Mouse (Mus musculus) kidney, adult 2 months (tissue): Measurements from ENCODE around the gene Nudcd3. TPM values are rescaled to one million over a fixed set of nuclear protein-coding genes. Genes with fewer than 3 reads are reported as not detected.

ENCODE experiments used
- DNase-seq: peaks from one replicate; pipeline ENCODE4 v3.0.0; 2021
- H3K27ac ChIP-seq: fragments of 200-500 bp; 2 replicates; pipeline ENCODE4 v1.5.1; 2012; ENCODE audit warnings: low read depth, low read length, control low read depth, inconsistent platforms; ENCODE audit not compliant: insufficient read depth
- H3K27me3 ChIP-seq: fragments of 200-500 bp; replicated peaks from 2 replicates; pipeline ENCODE4 v1.6.1; 2012; ENCODE audit warnings: mild to moderate bottlenecking, moderate library complexity, low read length, inconsistent platforms; ENCODE audit not compliant: control insufficient read depth, insufficient read depth
- H3K36me3 ChIP-seq: fragments of 200-500 bp; 2 replicates; pipeline ENCODE4 v1.6.1; 2012; ENCODE audit warnings: mild to moderate bottlenecking, moderate library complexity, low read length, inconsistent platforms; ENCODE audit not compliant: control insufficient read depth, insufficient read depth
- H3K4me1 ChIP-seq: fragments of 200-500 bp; 2 replicates; pipeline ENCODE4 v1.6.1; 2011; ENCODE audit warnings: low read length; ENCODE audit not compliant: control insufficient read depth, insufficient read depth
- H3K4me3 ChIP-seq: fragments of 200-500 bp; 2 replicates; pipeline ENCODE4 v1.5.1; 2011; ENCODE audit warnings: mild to moderate bottlenecking, low read depth, low read length, control low read depth; ENCODE audit not compliant: insufficient read depth
- CTCF ChIP-seq: fragments of 200-500 bp; conservative IDR thresholded peaks from 2 replicates; pipeline ENCODE4 v1.5.1; 2011; ENCODE audit warnings: low read depth, mild to moderate bottlenecking, control low read depth, low read length, moderate library complexity, mixed read lengths; ENCODE audit not compliant: insufficient read depth, insufficient read length
- POLR2A ChIP-seq: fragments of 200-500 bp; IDR thresholded peaks from one replicate; pipeline ENCODE4 v1.6.1; 2011; ENCODE audit warnings: low read depth, low read length, control low read depth
- WGBS: fragments of 180-500 bp; shearing (Covaris S2); methylation state at CpG from one replicate; pipeline ENCODE4 v1.1.7; 2018; 5-methylcytosine and 5-hydroxymethylcytosine counted together
- polyA plus RNA-seq: library from polyadenylated mRNA; depleted of rRNA; stranded (reverse); fragments of >200 nt; gene quantifications from 2 replicates; pipeline ENCODE4 v1.2.3, GENCODE M21; 2012; rRNA removed

The Nudcd3 gene
- polyA plus RNA-seq, 1 experiment: 40.8 TPM

DNA sequence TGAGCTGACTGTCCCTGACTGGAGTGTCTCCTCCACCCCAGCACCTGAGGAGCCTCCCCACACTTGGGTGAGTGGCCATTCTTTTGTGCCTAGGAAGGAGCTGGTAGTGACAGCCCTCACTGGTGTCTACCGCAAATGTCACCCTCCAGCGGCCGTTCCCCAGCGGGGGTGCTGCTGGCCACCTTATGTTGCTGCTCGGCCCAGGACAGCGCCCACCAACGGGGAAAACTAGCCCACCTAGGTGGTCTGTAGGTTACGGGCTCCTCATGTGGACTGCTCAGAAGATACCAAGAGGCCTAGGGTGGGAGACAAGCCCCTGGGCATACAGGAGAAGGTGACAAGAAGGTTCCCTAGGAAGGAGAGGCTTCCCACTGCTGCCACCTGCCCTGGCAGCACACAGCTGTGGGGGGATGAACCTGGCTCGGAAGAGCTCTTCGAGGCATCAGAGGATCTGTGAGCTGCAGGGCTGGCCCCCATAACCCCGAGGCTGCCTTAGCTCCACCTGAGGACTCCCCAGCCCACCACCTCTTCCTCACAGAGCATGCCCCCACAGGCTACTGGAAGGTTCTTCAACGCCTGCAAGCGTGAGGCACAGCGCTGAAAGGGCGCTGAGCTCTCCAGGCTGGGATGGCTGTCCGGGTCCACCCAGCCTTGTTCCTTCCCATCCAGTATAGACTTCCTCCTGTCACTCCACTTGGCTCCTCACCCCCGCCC lies 136.6 kb downstream of the Nudcd3 start:
- 50% methylated on average over 17 of the region's 17 CpGs for WGBS
- Histone ChIP-seq H3K36me3 (no peaks in the 10 kb centered on the region), H3K4me3 (no peak overlapping the region), H3K4me1 (no peaks in the 10 kb centered on the region), H3K27me3 (peaks cover 2% of the 10 kb centered on the region; the same call in 1 of the 2 replicates), H3K27ac (no peak overlapping the region)
- DNase-seq: no peak
- TF ChIP-seq CTCF (no peak), POLR2A (no peak)

DNA sequence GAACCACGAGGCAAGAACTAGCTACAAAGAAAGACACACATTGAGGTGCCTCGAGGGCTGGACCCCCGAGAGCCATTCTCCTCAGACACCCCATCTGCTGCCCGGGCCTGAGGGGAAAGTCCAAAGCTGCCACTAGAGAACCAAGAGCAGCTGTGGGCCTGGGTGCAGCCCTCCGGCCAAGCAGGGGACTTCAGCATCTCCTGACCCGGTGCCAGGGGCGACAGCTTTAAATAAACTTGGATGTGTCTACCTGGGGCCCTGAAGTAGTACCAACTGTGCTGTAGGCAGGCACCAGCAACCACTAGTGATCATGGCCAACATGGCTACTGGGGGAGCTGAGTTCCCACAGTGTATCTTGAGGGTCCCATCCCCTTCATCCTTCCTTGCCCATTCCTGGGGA lies 137.2 kb downstream of the Nudcd3 start:
- TF ChIP-seq POLR2A (no peak), CTCF (no peak)
- Histone ChIP-seq H3K4me1 (no peaks in the 10 kb centered on the region), H3K27ac (no peak overlapping the region), H3K27me3 (peaks cover 2% of the 10 kb centered on the region; the same call in 1 of the 2 replicates), H3K36me3 (no peaks in the 10 kb centered on the region), H3K4me3 (no peak overlapping the region)
- no peak for DNase-seq
- WGBS: 85% methylated on average over 7 of the region's 7 CpGs

DNA sequence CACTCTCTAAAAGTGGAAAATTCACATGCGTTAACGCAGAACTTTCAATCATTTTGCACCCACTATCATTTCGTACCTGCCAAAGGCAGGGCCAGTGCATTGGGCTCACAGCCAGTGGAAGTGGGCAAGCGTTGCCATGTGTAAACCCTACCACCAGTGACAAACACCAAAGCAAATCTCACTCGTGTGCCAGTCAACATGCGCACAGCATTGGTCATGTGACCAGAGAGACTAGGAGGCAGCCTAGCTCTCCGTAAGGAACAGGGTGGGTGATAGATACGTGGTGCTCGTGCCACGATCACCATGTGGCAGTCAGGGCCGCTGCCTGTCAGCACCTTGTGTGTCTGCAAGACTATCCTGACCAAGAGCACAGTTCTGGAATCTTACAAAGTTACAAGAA lies 137.9 kb downstream of the Nudcd3 start:
- H3K36me3 ChIP-seq: no peaks in the 10 kb centered on the region
- 89% methylated on average over 11 of the region's 11 CpGs for whole genome bisulfite sequencing
- no peaks in the 10 kb centered on the region for H3K4me1 ChIP-seq
- no peak overlapping the region for H3K27ac ChIP-seq
- TF ChIP-seq CTCF (no peak), POLR2A (no peak)
- no peak overlapping the region for H3K4me3 ChIP-seq
- peaks cover 2% of the 10 kb centered on the region; the same call in 1 of the 2 replicates for H3K27me3 ChIP-seq
- no peak for DNase-seq

DNA sequence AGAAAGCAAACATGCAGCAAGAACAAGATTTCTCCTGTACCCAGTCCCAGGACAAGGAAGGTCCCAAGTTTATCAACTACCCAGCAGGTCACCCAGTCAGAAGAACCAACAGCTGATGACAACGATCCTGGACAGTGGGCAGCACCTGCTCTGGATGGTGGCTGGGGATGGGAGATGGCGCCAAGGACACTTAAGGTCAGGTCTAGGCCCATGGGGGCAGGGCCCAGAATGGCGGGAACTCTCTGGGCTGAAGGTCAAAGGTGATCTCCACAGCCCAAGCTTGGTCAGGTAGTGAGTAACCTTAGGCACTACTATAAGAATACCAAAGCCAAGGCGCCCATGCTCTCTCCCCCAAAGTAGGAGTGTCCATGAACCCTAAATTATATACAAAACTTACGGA lies 138.3 kb downstream of the Nudcd3 start:
- TF ChIP-seq CTCF: no peak
- no peak for DNase-seq
- H3K27ac ChIP-seq: no peak overlapping the region
- H3K27me3 ChIP-seq: peaks cover 2% of the 10 kb centered on the region; the same call in 1 of the 2 replicates
- no peaks in the 10 kb centered on the region for H3K4me1 ChIP-seq
- WGBS: 84% methylated on average over 5 of the region's 5 CpGs
- H3K36me3 ChIP-seq: no peaks in the 10 kb centered on the region
- H3K4me3 ChIP-seq: no peak overlapping the region

DNA sequence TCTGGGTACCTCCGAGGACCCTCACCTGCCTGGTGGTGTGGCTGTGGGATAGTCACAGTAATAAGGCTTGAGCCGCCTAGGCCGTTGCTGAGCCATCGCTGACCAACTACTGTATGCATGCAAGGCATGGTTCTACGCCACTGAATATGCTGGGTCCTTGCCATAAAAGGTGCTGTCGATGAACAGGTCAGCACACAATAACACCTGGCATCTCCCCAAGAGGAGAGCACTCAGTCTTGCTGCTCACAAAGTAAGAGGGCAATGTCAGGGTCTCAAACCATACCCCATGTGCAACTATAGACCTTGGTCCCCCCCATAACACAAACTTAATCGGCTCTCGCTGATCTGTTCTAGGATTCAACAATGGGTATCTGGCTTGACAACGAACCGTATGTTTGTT lies 141.1 kb downstream of the Nudcd3 start:
- no peaks in the 10 kb centered on the region for H3K4me1 ChIP-seq
- H3K4me3 ChIP-seq: no peak overlapping the region
- 92% methylated on average over 10 of the region's 10 CpGs for WGBS
- no peaks in the 10 kb centered on the region for H3K36me3 ChIP-seq
- no peak for DNase-seq
- TF ChIP-seq CTCF (no peak), POLR2A (no peak)
- H3K27ac ChIP-seq: no peak overlapping the region
- no peaks in the 10 kb centered on the region for H3K27me3 ChIP-seq

Other genes starting within 250 kb of the Nudcd3 start
- gene Ykt6, start 244.7 kb downstream of the Nudcd3 start, polyA plus RNA-seq: 54.1 and 60.4 TPM in 2 replicates
- gene Camk2b, start 134.1 kb downstream of the Nudcd3 start, polyA plus RNA-seq: 5.1 and 6.2 TPM in 2 replicates
- 0.18 and 0.20 TPM in 2 replicates for gene A730071L15Rik, start 386 bp downstream of the Nudcd3 start, polyA plus RNA-seq
- 0.06 and 0.11 TPM in 2 replicates for gene Npc1l1, start 29.7 kb upstream of the Nudcd3 start, polyA plus RNA-seq
- 29.1 and 29.3 TPM in 2 replicates for gene Ddx56, start 67.4 kb upstream of the Nudcd3 start, polyA plus RNA-seq
- 220 and 227 TPM in 2 replicates for gene Tmed4, start 74.5 kb upstream of the Nudcd3 start, polyA plus RNA-seq
- gene Ogdh, start 91.2 kb upstream of the Nudcd3 start, polyA plus RNA-seq: 382 and 420 TPM in 2 replicates
- 47.7 and 53.7 TPM in 2 replicates for gene Zmiz2, start 188.7 kb upstream of the Nudcd3 start, polyA plus RNA-seq
- gene Ppia, start 215.0 kb upstream of the Nudcd3 start, polyA plus RNA-seq: 1,045 and 1,237 TPM in 2 replicates
- 60.8 and 76.1 TPM in 2 replicates for gene H2afv, start 244.0 kb upstream of the Nudcd3 start, polyA plus RNA-seq